Mouse (Mus musculus) E14TG2a.4 (cell line): ENCODE data around the gene Lypd8.

Experiments
- H3K27me3 ChIP-seq: 2 replicates; pipeline ENCODE4 v1.6.1; 2014; ENCODE audit warnings: low read length, control low read depth; ENCODE audit not compliant: insufficient read depth
- H3K36me3 ChIP-seq: 2 replicates; pipeline ENCODE4 v1.6.1; 2014; ENCODE audit warnings: low read length, control low read depth; ENCODE audit not compliant: insufficient read depth
- H3K4me1 ChIP-seq: replicated peaks from 2 replicates; pipeline ENCODE4 v1.6.1; 2014; ENCODE audit warnings: low read depth, low read length, control low read depth
- H3K4me3 ChIP-seq: replicated peaks from 2 replicates; pipeline ENCODE4 v1.5.1; 2014; ENCODE audit warnings: mild to moderate bottlenecking, low read length
- H3K9me3 ChIP-seq: 2 replicates; pipeline ENCODE4 v1.6.1; 2014; ENCODE audit warnings: low read length, control low read depth
- CTCF ChIP-seq: conservative IDR thresholded peaks from 2 replicates; pipeline ENCODE4 v1.5.1; 2014; ENCODE audit warnings: low read length
- NANOG ChIP-seq: IDR thresholded peaks from 2 replicates; pipeline ENCODE4 v1.6.1; 2014; ENCODE audit warnings: borderline replicate concordance, low read length, mixed read lengths
- POU5F1 ChIP-seq: IDR thresholded peaks from 2 replicates; pipeline ENCODE4 v1.6.1; 2014; ENCODE audit warnings: low read length, borderline replicate concordance

Lypd8 gene

DNA sequence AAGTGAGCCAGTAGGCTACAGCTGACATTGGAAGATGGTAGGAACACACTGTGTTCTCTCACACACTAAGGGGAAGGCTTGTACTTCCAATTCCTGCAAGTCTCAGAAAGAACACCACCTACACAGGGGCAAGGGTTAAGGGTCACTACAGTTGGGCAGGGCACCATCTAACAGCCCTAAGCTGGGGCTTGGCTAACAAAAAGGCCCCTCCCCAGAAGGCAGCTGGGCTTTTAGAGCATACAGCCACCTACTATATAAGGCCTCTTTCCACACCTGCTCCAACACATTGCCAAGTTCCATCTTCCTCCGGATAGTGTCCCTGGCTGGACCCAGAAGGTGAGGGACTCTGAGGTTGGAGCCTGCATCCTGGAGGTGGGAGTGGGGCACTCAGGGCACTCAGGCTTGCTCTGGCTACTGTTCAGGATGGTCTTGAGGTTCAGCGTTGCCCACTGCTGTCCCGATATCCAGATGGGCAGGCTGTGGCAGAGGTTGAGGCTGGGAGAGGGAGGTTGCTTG lies at the start of gene Lypd8:
Lypd8 (plus strand) TSS at position 281 of the 516 bp plus-strand sequence.
- H3K27me3 ChIP-seq, result no peaks in the 10 kb centered on the region
- TF ChIP-seq POU5F1, result no peak
- no peak for TF ChIP-seq NANOG
- no peak for TF ChIP-seq CTCF
- 0 out of 2 replicates have a peak, but pooled peaks cover 3% of the 10 kb centered on the region for H3K4me1 ChIP-seq
- H3K4me3 ChIP-seq, result no peak within 1 kb of the TSS
- no peaks in the 10 kb centered on the region for H3K9me3 ChIP-seq
- no peaks in the 10 kb centered on the region for H3K36me3 ChIP-seq

DNA sequence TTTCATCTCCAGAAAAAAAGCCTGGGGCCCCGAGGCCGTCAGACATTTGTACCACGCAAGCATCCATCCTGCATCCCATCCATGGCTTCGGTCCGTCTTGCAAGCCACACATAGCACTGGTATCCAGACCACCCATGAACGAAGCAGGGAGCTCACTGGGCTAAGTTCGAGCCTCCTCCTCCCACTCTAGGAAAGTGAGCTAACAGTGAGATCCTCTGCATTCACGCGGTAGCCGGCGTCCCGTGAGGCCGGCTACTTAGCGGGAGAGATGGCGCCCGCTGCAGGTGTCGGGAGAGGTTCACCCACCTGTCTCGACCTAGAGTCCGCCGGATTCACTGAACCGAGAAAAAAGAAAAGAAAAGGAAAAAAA lies 49.0 kb upstream of the Lypd8 start:
- no peaks in the 10 kb centered on the region for H3K9me3 ChIP-seq
- no peaks in the 10 kb centered on the region for H3K27me3 ChIP-seq
- H3K4me1 ChIP-seq, result peaks cover 50% of the 10 kb centered on the region
- peaks cover 57% of the 10 kb centered on the region for H3K36me3 ChIP-seq
- H3K4me3 ChIP-seq, result peak overlapping the region; percentile 96
- TF ChIP-seq CTCF, result no peak
- no peak for TF ChIP-seq POU5F1
- TF ChIP-seq NANOG, result no peak

DNA sequence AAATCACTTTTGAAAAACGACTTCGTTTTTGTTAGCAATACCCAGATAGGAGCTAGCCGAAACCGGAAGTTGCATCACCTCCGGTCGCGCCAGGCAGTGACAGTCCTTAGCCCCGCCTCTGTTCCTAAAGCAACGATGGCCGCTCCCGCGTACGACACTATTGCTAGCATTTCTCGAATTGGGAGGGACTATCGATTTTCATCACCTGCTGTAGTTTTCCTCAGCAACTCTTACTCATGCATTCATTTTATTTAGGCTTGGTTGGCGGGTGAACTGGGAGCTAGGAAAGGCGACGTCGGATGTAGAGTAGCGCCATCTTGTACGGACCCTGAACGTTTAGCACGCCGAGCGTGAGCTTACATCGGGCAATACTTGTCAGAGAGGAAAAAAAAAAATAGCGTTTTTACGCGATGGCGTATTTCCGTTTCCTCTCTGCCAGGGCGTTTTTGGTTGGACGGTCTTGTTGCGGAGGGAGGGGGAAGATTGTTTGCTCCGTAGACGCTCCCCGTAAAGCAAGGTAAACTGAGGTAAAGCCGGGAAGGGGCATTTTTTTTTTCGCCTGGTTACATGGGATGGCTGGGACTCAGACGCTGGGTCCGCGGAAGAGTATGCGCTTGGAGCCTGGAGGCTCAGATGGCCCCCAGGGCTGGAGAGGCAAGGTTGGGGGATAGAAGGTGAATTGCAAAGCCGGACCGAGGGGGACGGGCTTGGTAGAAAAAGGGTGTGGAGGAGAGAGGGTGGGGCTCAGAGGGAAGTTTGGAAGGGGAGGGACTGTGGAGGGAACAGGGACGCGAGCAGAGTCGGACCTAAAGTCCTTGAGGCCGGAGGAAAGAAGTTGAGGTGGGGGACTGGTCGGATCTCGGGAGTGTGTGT lies 48.3 kb upstream of the Lypd8 start, which contains the start of the genes Zfp672 and Sh3bp5l:
Zfp672 (minus strand) TSS at position 64 of the 873 bp plus-strand sequence.
Sh3bp5l (plus strand) TSS at position 449 of the 873 bp plus-strand sequence.
- H3K9me3 ChIP-seq, result no peaks in the 10 kb centered on the region
- peaks cover 58% of the 10 kb centered on the region for H3K36me3 ChIP-seq
- H3K27me3 ChIP-seq, result no peaks in the 10 kb centered on the region
- no peak for TF ChIP-seq NANOG
- TF ChIP-seq CTCF, result no peak
- no peak for TF ChIP-seq POU5F1
- peaks cover 48% of the 10 kb centered on the region for H3K4me1 ChIP-seq
- H3K4me3 ChIP-seq, result peak within 1 kb of the TSS; percentile 96

DNA sequence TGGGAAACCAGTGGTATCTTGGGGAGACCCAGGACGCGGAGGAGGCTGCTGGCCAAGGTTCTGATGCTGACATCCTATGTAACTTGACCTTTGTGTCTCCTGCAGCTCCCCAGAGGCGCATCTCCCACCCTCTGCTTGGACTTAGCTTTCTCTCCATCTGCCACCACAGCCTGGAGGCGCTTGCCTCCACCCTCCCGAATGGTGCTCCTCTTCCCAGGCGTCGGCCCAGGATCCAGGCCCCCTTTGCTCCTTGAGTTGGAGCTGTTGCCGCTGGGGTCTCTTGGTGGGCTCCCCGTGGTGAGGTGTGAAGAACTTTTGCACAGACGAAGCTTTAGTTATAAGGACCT lies 47.7 kb upstream of the Lypd8 start:
- TF ChIP-seq CTCF (no peak), POU5F1 (no peak), NANOG (no peak)
- no peaks in the 10 kb centered on the region for H3K27me3 ChIP-seq

DNA sequence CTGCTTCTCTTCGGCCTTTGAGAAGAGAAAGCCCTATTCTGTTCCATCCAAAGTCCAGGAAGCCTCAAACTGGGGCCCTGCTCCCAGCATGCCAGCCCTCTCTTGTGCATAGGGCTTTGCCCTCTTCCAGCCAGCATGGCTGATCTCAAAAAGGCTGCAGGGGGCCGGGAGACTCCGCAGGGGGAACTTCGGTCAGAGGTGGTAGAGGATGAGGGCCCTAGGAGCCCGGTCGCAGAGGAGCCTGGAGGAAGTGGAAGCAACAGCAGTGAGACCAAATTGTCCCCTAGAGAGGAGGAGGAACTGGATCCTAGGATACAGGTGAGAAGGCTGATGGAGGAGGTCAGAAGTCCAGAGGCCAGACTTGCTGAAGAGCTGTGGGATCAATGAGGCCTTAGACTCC lies 47.3 kb upstream of the Lypd8 start:
- peaks cover 66% of the 10 kb centered on the region for H3K36me3 ChIP-seq
- peak overlapping the region; percentile 96 for H3K4me3 ChIP-seq
- no peaks in the 10 kb centered on the region for H3K9me3 ChIP-seq
- H3K27me3 ChIP-seq, result no peaks in the 10 kb centered on the region
- TF ChIP-seq POU5F1, result no peak
- no peak for TF ChIP-seq NANOG
- TF ChIP-seq CTCF, result no peak
- peaks cover 45% of the 10 kb centered on the region for H3K4me1 ChIP-seq

More for the DNA sequence above, 47.7 kb upstream of the Lypd8 start:
- peaks cover 48% of the 10 kb centered on the region for H3K4me1 ChIP-seq
- no peaks in the 10 kb centered on the region for H3K9me3 ChIP-seq
- peaks cover 62% of the 10 kb centered on the region for H3K36me3 ChIP-seq
- H3K4me3 ChIP-seq, result peak overlapping the region; percentile 96

DNA sequence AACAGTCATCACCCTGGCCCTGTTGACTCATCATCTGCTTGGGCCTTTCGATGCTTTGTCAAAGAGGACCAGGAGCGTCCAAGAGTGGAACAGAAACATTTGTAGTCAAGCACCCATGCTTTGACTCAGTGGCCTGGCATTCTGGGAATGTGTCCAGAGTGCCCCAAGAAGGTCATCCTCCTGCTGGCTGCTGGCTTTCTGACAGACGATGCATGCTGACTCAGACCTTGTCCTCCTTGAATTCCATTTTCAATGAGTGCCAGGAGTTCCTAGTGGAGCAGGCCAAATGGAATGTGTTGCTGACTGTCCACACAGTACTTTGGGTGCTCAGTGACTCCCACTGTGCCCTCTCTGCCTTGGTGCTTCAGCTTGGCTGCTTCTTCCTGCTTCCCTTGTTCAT lies 44.1 kb upstream of the Lypd8 start:
- H3K27me3 ChIP-seq, result no peaks in the 10 kb centered on the region

DNA sequence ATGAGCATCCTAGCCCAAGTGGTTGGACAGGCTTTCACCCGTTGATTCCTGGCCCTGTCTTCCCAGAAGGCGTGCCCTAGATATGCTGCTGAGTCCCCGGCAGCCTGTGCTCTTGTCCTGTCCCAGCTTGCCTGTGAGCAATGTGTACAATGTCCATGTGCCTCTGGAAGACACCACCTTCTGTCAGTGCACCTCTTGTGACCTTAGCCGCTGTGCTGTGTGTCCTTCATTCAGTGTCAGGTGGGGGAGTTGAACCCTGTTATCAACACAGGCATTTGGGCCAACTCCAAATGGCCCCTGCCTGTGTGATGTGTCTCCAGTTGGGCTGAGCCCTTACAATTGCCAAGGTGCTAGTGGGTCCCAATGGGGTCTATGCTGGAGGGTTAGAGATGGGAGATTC lies 32.1 kb upstream of the Lypd8 start:
- Histone ChIP-seq H3K36me3 (peaks cover 35% of the 10 kb centered on the region), H3K4me1 (peaks cover 20% of the 10 kb centered on the region), H3K4me3 (no peak overlapping the region), H3K27me3 (no peaks in the 10 kb centered on the region), H3K9me3 (no peaks in the 10 kb centered on the region)
- TF ChIP-seq NANOG (no peak), CTCF (no peak), POU5F1 (no peak)

More for the DNA sequence above, 44.1 kb upstream of the Lypd8 start:
- Histone ChIP-seq H3K4me3 (no peak overlapping the region), H3K36me3 (peaks cover 71% of the 10 kb centered on the region), H3K9me3 (no peaks in the 10 kb centered on the region), H3K4me1 (peaks cover 21% of the 10 kb centered on the region)
- no peak for TF ChIP-seq CTCF
- no peak for TF ChIP-seq POU5F1
- no peak for TF ChIP-seq NANOG

DNA sequence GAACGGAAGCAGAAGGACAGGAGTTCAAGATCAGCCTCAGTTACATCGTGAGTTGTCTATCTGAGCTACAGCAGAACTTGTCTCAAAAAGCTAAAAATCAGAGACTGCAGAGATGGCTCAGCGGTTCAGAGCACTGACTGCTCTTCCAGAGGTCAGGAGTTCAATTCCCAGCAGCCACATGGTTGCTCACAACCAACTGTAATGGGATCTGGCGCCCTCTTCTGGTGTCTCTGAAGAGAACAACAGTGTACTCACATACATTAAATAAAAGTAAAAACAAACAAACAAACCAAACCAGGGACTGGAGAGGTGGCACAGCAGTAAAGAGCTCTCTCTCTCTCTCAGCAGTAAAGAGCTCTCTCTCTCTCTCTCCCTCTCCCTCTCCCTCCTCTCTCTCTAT lies 28.2 kb upstream of the Lypd8 start:
- TF ChIP-seq CTCF, result no peak; the same call in 1 of the 2 replicates
- TF ChIP-seq POU5F1, result no peak
- no peak for TF ChIP-seq NANOG
- Histone ChIP-seq H3K9me3 (no peaks in the 10 kb centered on the region), H3K36me3 (peaks cover 22% of the 10 kb centered on the region), H3K4me1 (peaks cover 9% of the 10 kb centered on the region), H3K4me3 (no peak overlapping the region), H3K27me3 (no peaks in the 10 kb centered on the region)
